Mouse (Mus musculus) lung, postnatal 0 days (tissue): ENCODE data around the gene Mrps35. TPM values are rescaled to one million over a fixed set of nuclear protein-coding genes. Genes with fewer than 3 reads are reported as not detected.

Experiments
- ATAC-seq: fragments of 200-750 bp; cut with Nextera tagmentation; 2 replicates; pipeline ENCODE4 v1.8.0; 2017; ENCODE audit warnings: moderate library complexity
- DNase-seq: peaks from one replicate; pipeline ENCODE4 v3.0.0-alpha.2; 2016; ENCODE audit warnings: low spot score
- H3K27ac ChIP-seq: fragments of 300-500 bp; sonication (generic); 2 replicates; pipeline ENCODE4 v1.5.1; 2014; ENCODE audit warnings: antibody characterized with exemption, mild to moderate bottlenecking, low read length, mixed read lengths
- H3K27me3 ChIP-seq: fragments of 300-500 bp; sonication (generic); replicated peaks from 2 replicates; pipeline ENCODE4 v1.6.1; 2014; ENCODE audit warnings: low read length, mixed read lengths; ENCODE audit not compliant: insufficient read depth
- H3K36me3 ChIP-seq: fragments of 300-500 bp; sonication (generic); 2 replicates; pipeline ENCODE4 v1.6.1; 2014; ENCODE audit warnings: low read length, mixed read lengths; ENCODE audit not compliant: insufficient read depth
- H3K4me1 ChIP-seq: fragments of 300-500 bp; sonication (generic); 2 replicates; pipeline ENCODE4 v1.6.1; 2014; ENCODE audit warnings: antibody characterized with exemption, low read depth, low read length, mixed read lengths; ENCODE audit not compliant: insufficient read depth
- H3K4me2 ChIP-seq: fragments of 300-500 bp; sonication (generic); replicated peaks from 2 replicates; pipeline ENCODE4 v1.6.1; 2014; ENCODE audit warnings: low read depth, mild to moderate bottlenecking, low read length, moderate library complexity, mixed read lengths
- H3K4me3 ChIP-seq: fragments of 300-500 bp; sonication (generic); 2 replicates; pipeline ENCODE4 v1.5.1; 2014; ENCODE audit warnings: low read depth, low read length
- H3K9ac ChIP-seq: fragments of 300-500 bp; sonication (generic); replicated peaks from 2 replicates; pipeline ENCODE4 v1.6.1; 2014; ENCODE audit warnings: low read depth, mild to moderate bottlenecking
- H3K9me3 ChIP-seq: fragments of 300-500 bp; sonication (generic); 2 replicates; pipeline ENCODE4 v1.6.1; 2016; ENCODE audit warnings: low read length, mixed read lengths
- CTCF ChIP-seq: IDR thresholded peaks from 2 replicates; pipeline ENCODE4 v1.5.1; 2016; ENCODE audit warnings: antibody characterized with exemption, mild to moderate bottlenecking
- EP300 ChIP-seq: IDR thresholded peaks from 2 replicates; pipeline ENCODE4 v1.6.1; 2016; ENCODE audit warnings: antibody characterized with exemption, mild to moderate bottlenecking, control low read depth
- WGBS: fragments of 180-500 bp; shearing (Covaris S2); extraction: QIAGEN DNeasy Blood & Tissue Kit; methylation state at CpG from one replicate; pipeline ENCODE4 v1.1.7; 2014; 5-methylcytosine and 5-hydroxymethylcytosine counted together
- polyA plus RNA-seq: library from polyadenylated mRNA; unstranded; fragments of >200 nt; fragmentation: Nextera tagmentation; extraction: Ambion mirVana; gene quantifications from 2 replicates; pipeline ENCODE4 v1.2.1, GENCODE M21; 2015

The Mrps35 gene
- polyA plus RNA-seq, 1 experiment from 2014 or later = 64.7 TPM

DNA sequence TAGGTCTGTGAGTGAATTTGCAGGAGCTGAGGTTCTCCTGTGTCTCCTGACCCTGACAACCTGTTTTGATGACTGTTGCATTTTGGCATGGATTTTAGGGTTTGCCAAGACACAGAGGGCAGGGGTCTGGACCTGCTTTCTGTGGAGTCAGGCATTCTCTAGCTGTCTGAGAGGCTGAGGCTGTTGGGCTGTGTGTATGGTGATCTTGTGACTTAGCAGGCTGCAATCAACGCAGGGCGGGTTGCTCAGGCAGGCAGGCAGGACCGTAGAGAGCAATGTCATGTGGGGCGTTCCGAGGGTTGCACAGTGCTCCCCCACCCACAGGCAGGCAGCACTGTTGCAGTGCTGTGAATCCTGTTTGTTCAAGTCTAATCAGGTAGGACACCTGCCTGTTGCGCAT, 64.2 kb downstream of the Mrps35 start:
- ATAC-seq = no peak
- Histone ChIP-seq H3K27ac (no peak overlapping the region), H3K4me2 (no peak overlapping the region), H3K9ac (no peak overlapping the region), H3K36me3 (peaks cover 11% of the 10 kb centered on the region), H3K4me3 (no peak overlapping the region), H3K9me3 (no peaks in the 10 kb centered on the region), H3K27me3 (no peaks in the 10 kb centered on the region), H3K4me1 (no peaks in the 10 kb centered on the region)
- no peak for DNase-seq
- TF ChIP-seq EP300 = no peak
- no peak for TF ChIP-seq CTCF
- WGBS = 94% methylated on average over 6 of the region's 6 CpGs

DNA sequence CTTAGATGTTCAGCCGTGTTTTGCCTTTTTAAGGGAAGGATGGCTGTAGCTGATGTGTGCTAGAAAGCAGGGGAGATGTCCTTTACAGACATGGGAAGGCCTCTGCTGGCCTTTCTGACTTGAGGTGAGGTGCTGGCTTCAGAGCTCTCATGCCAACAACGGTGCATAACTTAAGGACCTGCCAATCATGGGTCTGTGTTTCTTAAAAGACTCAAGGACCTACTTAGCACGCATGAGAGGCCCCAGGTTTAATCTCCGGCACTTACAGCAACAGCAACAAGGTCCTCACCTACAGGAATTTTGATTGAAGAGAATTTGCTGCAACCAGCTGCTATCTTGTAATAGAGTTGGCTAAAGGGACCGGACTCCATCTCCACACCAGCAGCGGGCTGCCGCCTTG, 66.7 kb downstream of the Mrps35 start:
- H3K27ac ChIP-seq = no peak overlapping the region
- DNase-seq (peak; percentile 76), ATAC-seq (peak; percentile 81)
- no peak overlapping the region for H3K4me3 ChIP-seq
- no peaks in the 10 kb centered on the region for H3K9me3 ChIP-seq
- 52% methylated on average over 7 of the region's 7 CpGs for WGBS
- no peaks in the 10 kb centered on the region for H3K4me1 ChIP-seq
- no peak overlapping the region for H3K9ac ChIP-seq
- TF ChIP-seq EP300 = peak; percentile 29; the same call in 1 of the 2 replicates
- TF ChIP-seq CTCF = no peak
- no peak overlapping the region for H3K4me2 ChIP-seq
- peaks cover 11% of the 10 kb centered on the region for H3K36me3 ChIP-seq
- no peaks in the 10 kb centered on the region for H3K27me3 ChIP-seq

DNA sequence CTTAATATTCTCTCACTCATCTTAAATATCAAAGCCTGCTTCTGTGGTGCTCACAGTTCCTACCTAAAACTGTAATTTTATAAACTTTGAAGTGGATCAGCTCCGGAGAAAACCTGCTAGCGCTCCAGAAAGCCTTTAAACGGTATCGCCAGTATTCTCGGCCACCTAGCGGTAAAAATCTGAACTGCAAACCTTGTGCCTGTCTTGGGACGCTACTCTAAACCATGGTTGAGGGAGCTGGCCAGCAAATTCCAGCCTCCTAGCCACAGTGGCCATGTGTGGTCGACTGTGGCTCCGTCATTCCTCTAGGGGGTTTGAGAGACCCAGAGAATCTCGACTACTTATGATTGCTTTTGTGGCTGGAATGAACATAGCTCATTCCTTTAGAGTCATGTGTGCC, 74.0 kb downstream of the Mrps35 start:
- no peak overlapping the region for H3K27ac ChIP-seq
- no peak overlapping the region for H3K4me2 ChIP-seq
- no peaks in the 10 kb centered on the region for H3K36me3 ChIP-seq
- ATAC-seq (peak; percentile 40; the same call in 1 of the 2 replicates), DNase-seq (peak; percentile 83)
- H3K4me3 ChIP-seq = no peak overlapping the region
- H3K9ac ChIP-seq = no peak overlapping the region
- H3K4me1 ChIP-seq = no peaks in the 10 kb centered on the region
- H3K9me3 ChIP-seq = no peaks in the 10 kb centered on the region
- TF ChIP-seq EP300 (no peak), CTCF (peak; percentile 87)
- 9% methylated on average over 10 of the region's 10 CpGs for WGBS
- no peaks in the 10 kb centered on the region for H3K27me3 ChIP-seq

DNA sequence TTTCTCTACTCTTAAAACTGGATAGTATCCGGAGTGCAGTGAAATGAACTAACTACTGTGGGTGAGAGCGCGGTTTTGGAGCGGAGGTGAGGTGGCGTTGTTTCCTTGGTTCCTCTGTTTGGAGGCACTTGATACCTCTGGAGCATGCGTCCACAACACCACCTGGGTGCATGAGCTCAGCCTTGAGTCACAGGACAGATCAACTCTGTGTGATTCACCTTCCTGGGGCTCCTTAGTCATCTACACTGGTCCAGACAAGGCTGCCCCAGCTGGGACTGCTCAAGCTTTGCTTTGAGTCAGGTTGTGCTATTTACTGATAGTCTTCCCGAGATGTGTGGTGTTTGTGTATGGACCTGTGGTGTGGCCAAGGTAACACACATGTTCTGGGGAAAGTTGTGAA, 75.2 kb downstream of the Mrps35 start:
- ATAC-seq = no peak
- TF ChIP-seq EP300 (no peak), CTCF (no peak)
- no peaks in the 10 kb centered on the region for H3K27me3 ChIP-seq

DNA sequence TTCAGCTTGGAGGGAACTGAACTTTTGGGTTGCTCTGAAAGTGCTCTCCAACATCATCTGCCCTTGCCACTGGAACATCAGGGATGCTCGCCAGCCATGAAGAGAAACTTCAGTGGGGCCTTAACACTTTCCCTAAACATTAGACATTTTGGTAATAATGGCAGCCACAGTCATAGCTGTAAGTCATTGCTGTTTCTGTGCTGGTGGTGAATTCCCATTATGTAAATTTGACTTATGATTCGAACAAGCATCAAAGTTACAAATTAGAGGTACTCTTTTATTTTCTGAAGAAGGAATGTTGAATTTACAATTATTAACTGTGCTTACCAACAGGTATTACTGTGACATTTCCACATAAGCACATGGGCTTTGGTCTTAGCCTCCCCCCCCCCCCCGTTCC, 75.6 kb downstream of the Mrps35 start:
- no peaks in the 10 kb centered on the region for H3K27me3 ChIP-seq
- H3K36me3 ChIP-seq = no peaks in the 10 kb centered on the region
- TF ChIP-seq CTCF (no peak), EP300 (no peak)
- 84% methylated on average over 3 of the region's 3 CpGs for WGBS
- no peak overlapping the region for H3K4me2 ChIP-seq
- H3K9me3 ChIP-seq = no peaks in the 10 kb centered on the region
- no peaks in the 10 kb centered on the region for H3K4me1 ChIP-seq
- no peak overlapping the region for H3K9ac ChIP-seq
- DNase-seq (no peak), ATAC-seq (no peak)
- no peak overlapping the region for H3K4me3 ChIP-seq
- H3K27ac ChIP-seq = no peak overlapping the region

More for the DNA sequence above, 75.2 kb downstream of the Mrps35 start:
- WGBS = 93% methylated on average over 7 of the region's 7 CpGs
- Histone ChIP-seq H3K36me3 (no peaks in the 10 kb centered on the region), H3K4me1 (no peaks in the 10 kb centered on the region), H3K9ac (no peak overlapping the region), H3K9me3 (no peaks in the 10 kb centered on the region), H3K4me2 (no peak overlapping the region), H3K4me3 (no peak overlapping the region), H3K27ac (no peak overlapping the region)
- no peak for DNase-seq

DNA sequence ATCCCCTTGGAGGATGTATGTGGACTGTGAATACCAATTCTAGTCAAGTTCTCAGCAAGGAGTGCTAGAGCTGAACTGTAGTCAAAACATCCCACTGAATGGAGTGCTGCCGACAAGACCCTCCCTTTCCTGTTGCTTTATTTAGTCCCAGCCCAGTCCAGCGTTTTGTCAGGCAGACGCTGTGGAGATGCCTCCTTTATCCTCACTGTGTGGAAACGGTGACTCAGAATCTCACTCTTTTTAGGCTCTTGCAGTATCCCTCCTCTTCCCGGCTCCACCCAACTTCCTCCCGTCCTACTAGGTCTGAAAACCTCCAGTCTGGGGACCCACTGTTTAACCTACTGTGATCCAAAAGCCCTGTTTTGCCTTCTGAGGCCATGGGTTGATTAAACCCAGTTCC, 78.8 kb downstream of the Mrps35 start:
- Histone ChIP-seq H3K27me3 (no peaks in the 10 kb centered on the region), H3K9me3 (no peaks in the 10 kb centered on the region), H3K4me1 (no peaks in the 10 kb centered on the region), H3K4me3 (no peak overlapping the region), H3K4me2 (no peak overlapping the region), H3K27ac (no peak overlapping the region), H3K36me3 (no peaks in the 10 kb centered on the region), H3K9ac (no peak overlapping the region)
- TF ChIP-seq EP300 (no peak), CTCF (no peak)
- 38% methylated on average over 6 of the region's 6 CpGs for WGBS
- peak; percentile 27 for DNase-seq
- peak; percentile 69 for ATAC-seq

Other genes starting within 250 kb of the Mrps35 start
- 0.81 and 0.85 TPM in 2 replicates for gene Arntl2, start 246.7 kb upstream of the Mrps35 start, polyA plus RNA-seq
- not detected in 2 replicates for gene Smco2, start 192.7 kb upstream of the Mrps35 start, polyA plus RNA-seq
- 50.5 and 53.5 TPM in 2 replicates for gene Ppfibp1, start 154.3 kb upstream of the Mrps35 start, polyA plus RNA-seq
- gene 1700034J05Rik, start 88.3 kb upstream of the Mrps35 start, polyA plus RNA-seq = 0.13 and 0.17 TPM in 2 replicates
- gene Rep15, start 10.2 kb upstream of the Mrps35 start, polyA plus RNA-seq = 0.61 and 0.71 TPM in 2 replicates
- gene Mansc4, start 44.3 kb downstream of the Mrps35 start, polyA plus RNA-seq = 3.4 and 3.6 TPM in 2 replicates
- 3.9 and 4.4 TPM in 2 replicates for gene Klhl42, start 48.6 kb downstream of the Mrps35 start, polyA plus RNA-seq
- gene Pthlh, start 221.4 kb downstream of the Mrps35 start, polyA plus RNA-seq = 1.2 and 1.5 TPM in 2 replicates